Mouse (Mus musculus): ENCODE results near the gene Myo16. TPM values are rescaled to one million over a fixed set of nuclear protein-coding genes. Genes with fewer than 3 reads are reported as not detected.

Gene Myo16
- total and polyA plus RNA-seq, 3 experiments, result not detected

- no peak overlapping the region for H3K9ac ChIP-seq (ENCODE audit: control insufficient read depth, low read depth, low read length, poor library complexity, severe bottlenecking)
- TF ChIP-seq ZMIZ1 (IDR thresholded peaks at IDR 0.05; ENCODE audit: low read depth, low read length) (no peak), ZNF384 (IDR thresholded peaks at IDR 0.05; ENCODE audit: low read depth, low read length) (no peak), CHD1 (IDR thresholded peaks at IDR 0.05; ENCODE audit: low read depth, low read length) (no peak), POLR2AphosphoS5 (IDR thresholded peaks at IDR 0.05; ENCODE audit: borderline replicate concordance, low read depth, low read length) (no peak), MYB (IDR thresholded peaks at IDR 0.05; ENCODE audit: low read depth, low read length) (no peak), NRF1 (IDR thresholded peaks at IDR 0.05; ENCODE audit: insufficient read depth, low read depth, low read length, poor library complexity, severe bottlenecking) (no peak), POLR2A (IDR thresholded peaks at IDR 0.05; ENCODE audit: control insufficient read depth in 1 of 2, insufficient read depth in 1 of 2, low read depth in 1 of 2, low read length in 2 of 2, poor library complexity in 1 of 2) (no peak), GATA1 (IDR thresholded peaks at IDR 0.05; ENCODE audit: low read depth, low read length) (no peak), JUND (IDR thresholded peaks at IDR 0.05; ENCODE audit: low read depth, low read length) (no peak), UBTF (IDR thresholded peaks at IDR 0.05; ENCODE audit: borderline replicate concordance, insufficient read depth, low read depth, low read length) (no peak)
- H3K36me3 ChIP-seq (ENCODE audit: control insufficient read depth in 1 of 2, insufficient read depth in 2 of 2, low read length in 2 of 2), result no peaks in the 10 kb centered on the region
- H3K27ac ChIP-seq (ENCODE audit: control insufficient read depth, low read depth, low read length), result no peak overlapping the region
- no peaks in the 10 kb centered on the region for H3K27me3 ChIP-seq (ENCODE audit: control insufficient read depth in 1 of 2, insufficient read depth in 2 of 2, low read length in 2 of 2)
- no peaks in the 10 kb centered on the region for H3K9me3 ChIP-seq (replicated peaks; ENCODE audit: insufficient read depth, low read length)
- DNase-seq (ENCODE audit: low read depth, low spot score), result no peak
- H3K4me1 ChIP-seq (ENCODE audit: control insufficient read depth in 1 of 2, insufficient read depth in 2 of 2, low read length in 2 of 2), result no peaks in the 10 kb centered on the region
- no peaks in the 10 kb centered on the region for H3K79me2 ChIP-seq (ENCODE audit: control insufficient read depth, insufficient read depth, low read length, poor library complexity)
- no peak overlapping the region for H3K4me3 ChIP-seq (ENCODE audit: control insufficient read depth in 1 of 2, insufficient read depth in 1 of 2, low read depth in 2 of 2, low read length in 2 of 2)
Observed at GRCm38 (mm10) chr8:10559479-10559878, 405.8 kb downstream of the Myo16 start.

GRCm38 (mm10) chr8:10561616-10562015, 407.9 kb downstream of the Myo16 start:
- Histone ChIP-seq H3K9me3 (replicated peaks; ENCODE audit: insufficient read depth, low read length) (no peaks in the 10 kb centered on the region), H3K27ac (ENCODE audit: control insufficient read depth, low read depth, low read length) (no peak overlapping the region), H3K4me1 (ENCODE audit: control insufficient read depth in 1 of 2, insufficient read depth in 2 of 2, low read length in 2 of 2) (no peaks in the 10 kb centered on the region), H3K36me3 (ENCODE audit: control insufficient read depth in 1 of 2, insufficient read depth in 2 of 2, low read length in 2 of 2) (no peaks in the 10 kb centered on the region), H3K27me3 (ENCODE audit: control insufficient read depth in 1 of 2, insufficient read depth in 2 of 2, low read length in 2 of 2) (no peaks in the 10 kb centered on the region), H3K9ac (ENCODE audit: control insufficient read depth, low read depth, low read length, poor library complexity, severe bottlenecking) (no peak overlapping the region), H3K4me3 (ENCODE audit: control insufficient read depth in 1 of 2, insufficient read depth in 1 of 2, low read depth in 2 of 2, low read length in 2 of 2) (no peak overlapping the region), H3K79me2 (ENCODE audit: control insufficient read depth, insufficient read depth, low read length, poor library complexity) (no peaks in the 10 kb centered on the region)
- TF ChIP-seq ZC3H11A (IDR thresholded peaks at IDR 0.05; ENCODE audit: low read depth, low read length), result no peak
- no peak for DNase-seq (ENCODE audit: low read depth, low spot score)

GRCm38 (mm10) chr8:10562046-10562445, 408.3 kb downstream of the Myo16 start:
- Histone ChIP-seq H3K27me3 (ENCODE audit: control insufficient read depth in 1 of 2, insufficient read depth in 2 of 2, low read length in 2 of 2) (no peaks in the 10 kb centered on the region), H3K9me3 (replicated peaks; ENCODE audit: insufficient read depth, low read length) (no peaks in the 10 kb centered on the region), H3K79me2 (ENCODE audit: control insufficient read depth, insufficient read depth, low read length, poor library complexity) (no peaks in the 10 kb centered on the region), H3K9ac (ENCODE audit: control insufficient read depth, low read depth, low read length, poor library complexity, severe bottlenecking) (no peak overlapping the region), H3K4me3 (ENCODE audit: control insufficient read depth in 1 of 2, insufficient read depth in 1 of 2, low read depth in 2 of 2, low read length in 2 of 2) (no peak overlapping the region), H3K27ac (ENCODE audit: control insufficient read depth, low read depth, low read length) (no peak overlapping the region), H3K36me3 (ENCODE audit: control insufficient read depth in 1 of 2, insufficient read depth in 2 of 2, low read length in 2 of 2) (no peaks in the 10 kb centered on the region), H3K4me1 (ENCODE audit: control insufficient read depth in 1 of 2, insufficient read depth in 2 of 2, low read length in 2 of 2) (no peaks in the 10 kb centered on the region)
- DNase-seq (ENCODE audit: low read depth, low spot score), result no peak
- TF ChIP-seq POLR2AphosphoS5 (IDR thresholded peaks at IDR 0.05; ENCODE audit: borderline replicate concordance, low read depth, low read length), result no peak
- TF ChIP-seq SIN3A (IDR thresholded peaks at IDR 0.05; ENCODE audit: low read length), result no peak
- TF ChIP-seq EP300 (IDR thresholded peaks at IDR 0.05; ENCODE audit: low read depth in 1 of 2, low read length in 2 of 2), result no peak
- TF ChIP-seq CHD2 (IDR thresholded peaks at IDR 0.05; ENCODE audit: low read length), result no peak
